Mouse (Mus musculus): ENCODE data around the gene Wscd1.
"Not testable (repeated sequence)": the region's sequence is repeated elsewhere in the genome, so short reads cannot be mapped to it uniquely, and the experiment has no call there.

The Wscd1 gene

GRCm38 (mm10) chr11:71820847-71821246, 71.1 kb downstream of the Wscd1 start:
- DNase-seq (ENCODE audit: extremely low spot score, low read depth, low spot score), result no peak

GRCm38 (mm10) chr11:71821526-71821925, 71.8 kb downstream of the Wscd1 start:
- not testable (repeated sequence) for DNase-seq (ENCODE audit: extremely low spot score, low read depth, low spot score)

- no peak for DNase-seq (ENCODE audit: extremely low spot score, low read depth, low spot score)
Measured at GRCm38 (mm10) chr11:71822031-71822430, 72.3 kb downstream of the Wscd1 start.

- no peak for DNase-seq (ENCODE audit: extremely low spot score, low read depth, low spot score)
Measured at GRCm38 (mm10) chr11:71824971-71825370, 75.3 kb downstream of the Wscd1 start.
